Mouse (Mus musculus) kidney, embryonic 16.5 days (tissue): ENCODE results near the gene Zbed3. TPM values are rescaled to one million over a fixed set of nuclear protein-coding genes. Genes with fewer than 3 reads are reported as not detected.
"Not testable (repeated sequence)": the region's sequence is repeated elsewhere in the genome, so short reads cannot be mapped to it uniquely, and the experiment has no call there.

Experiments
- ATAC-seq: fragments of 200-750 bp; cut with Nextera tagmentation; 2 replicates; pipeline ENCODE4 v1.8.0; 2017; ENCODE audit warnings: moderate TSS enrichment; ENCODE audit not compliant: low FRiP score, low TSS enrichment
- H3K27ac ChIP-seq: fragments of 300-500 bp; sonication (generic); 2 replicates; pipeline ENCODE4 v1.5.1; 2014; ENCODE audit warnings: low read length
- H3K27me3 ChIP-seq: fragments of 300-500 bp; sonication (generic); 2 replicates; pipeline ENCODE4 v1.6.1; 2014; ENCODE audit warnings: low read length, control low read depth, mixed read lengths; ENCODE audit not compliant: insufficient read depth
- H3K36me3 ChIP-seq: fragments of 300-500 bp; sonication (generic); 2 replicates; pipeline ENCODE4 v1.6.1; 2014; ENCODE audit warnings: low read length, control low read depth, mixed read lengths; ENCODE audit not compliant: insufficient read depth
- H3K4me1 ChIP-seq: fragments of 300-500 bp; sonication (generic); 2 replicates; pipeline ENCODE4 v1.6.1; 2014; ENCODE audit warnings: low read length, control low read depth, mixed read lengths; ENCODE audit not compliant: insufficient read depth
- H3K4me2 ChIP-seq: fragments of 300-500 bp; sonication (generic); replicated peaks from 2 replicates; pipeline ENCODE4 v1.6.1; 2014; ENCODE audit warnings: low read depth, low read length
- H3K4me3 ChIP-seq: fragments of 300-500 bp; sonication (generic); 2 replicates; pipeline ENCODE4 v1.5.1; 2014; ENCODE audit warnings: mild to moderate bottlenecking, low read length
- H3K9ac ChIP-seq: fragments of 300-500 bp; sonication (generic); replicated peaks from 2 replicates; pipeline ENCODE4 v1.6.1; 2014; ENCODE audit warnings: low read length
- H3K9me3 ChIP-seq: fragments of 300-500 bp; sonication (generic); 2 replicates; pipeline ENCODE4 v1.6.1; 2016; ENCODE audit warnings: low read length, control low read depth
- WGBS: fragments of 180-500 bp; shearing (Covaris S2); extraction: QIAGEN DNeasy Blood & Tissue Kit; methylation state at CpG from one replicate; pipeline ENCODE4 v1.1.7; 2014; 5-methylcytosine and 5-hydroxymethylcytosine counted together
- polyA plus RNA-seq: library from polyadenylated mRNA; unstranded; fragments of >200 nt; fragmentation: Nextera tagmentation; extraction: Ambion mirVana; gene quantifications from 2 replicates; pipeline ENCODE4 v1.2.1, GENCODE M21; 2015

Zbed3 gene
- polyA plus RNA-seq, 1 experiment from 2014 or later: 77.8 TPM

GRCm38 (mm10) chr13:95363440-95363839 lies 40.0 kb downstream of the Zbed3 start:
- Histone ChIP-seq H3K27me3 (no peaks in the 10 kb centered on the region), H3K4me3 (no peak overlapping the region), H3K4me2 (no peak overlapping the region), H3K9me3 (no peaks in the 10 kb centered on the region), H3K9ac (no peak overlapping the region), H3K4me1 (no peaks in the 10 kb centered on the region), H3K27ac (no peak overlapping the region), H3K36me3 (peaks cover 63% of the 10 kb centered on the region)
- 93% methylated on average over 4 of the region's 4 CpGs for WGBS
- ATAC-seq: no peak

GRCm38 (mm10) chr13:95366356-95366755 lies 42.9 kb downstream of the Zbed3 start:
- no peak overlapping the region for H3K4me3 ChIP-seq
- no peaks in the 10 kb centered on the region for H3K27me3 ChIP-seq
- H3K4me1 ChIP-seq: no peaks in the 10 kb centered on the region
- H3K27ac ChIP-seq: no peak overlapping the region
- WGBS: 93% methylated on average over 8 of the region's 8 CpGs
- H3K9me3 ChIP-seq: no peaks in the 10 kb centered on the region
- ATAC-seq: no peak
- H3K4me2 ChIP-seq: no peak overlapping the region
- H3K36me3 ChIP-seq: peaks cover 67% of the 10 kb centered on the region
- no peak overlapping the region for H3K9ac ChIP-seq

- Histone ChIP-seq H3K36me3 (peaks cover 11% of the 10 kb centered on the region), H3K4me1 (peaks cover 11% of the 10 kb centered on the region)
These were observed 51.5 kb downstream of the Zbed3 start, which contains the start of gene Aggf1 for GRCm38 (mm10) chr13:95374701-95375553. Aggf1 (minus strand) TSS chr13:95375352.

GRCm38 (mm10) chr13:95375554-95375914 lies 52.1 kb downstream of the Zbed3 start:
- Histone ChIP-seq H3K9ac (peak overlapping the region; percentile 92), H3K27ac (peak overlapping the region; percentile 75), H3K4me2 (peak overlapping the region; percentile 59), H3K27me3 (no peaks in the 10 kb centered on the region), H3K4me1 (peaks cover 11% of the 10 kb centered on the region), H3K4me3 (peak overlapping the region; percentile 89), H3K9me3 (no peaks in the 10 kb centered on the region), H3K36me3 (peaks cover 5% of the 10 kb centered on the region; the same call in 1 of the 2 replicates)
- peak; percentile 25 for ATAC-seq
- WGBS: 24% methylated on average over 6 of the region's 6 CpGs

More at GRCm38 (mm10) chr13:95374701-95375553, 51.5 kb downstream of the Zbed3 start, which contains the start of gene Aggf1:
- Histone ChIP-seq H3K4me2 (peak within 1 kb of the TSS; percentile 70), H3K9ac (peak within 1 kb of the TSS; percentile 92), H3K27me3 (no peaks in the 10 kb centered on the region), H3K4me3 (peak within 1 kb of the TSS; percentile 89), H3K27ac (peak within 1 kb of the TSS; percentile 75), H3K9me3 (no peaks in the 10 kb centered on the region)
- WGBS: under 1% methylated on average over 86 of the region's 86 CpGs
- ATAC-seq: peak; percentile 97

GRCm38 (mm10) chr13:95376689-95377289 lies 53.4 kb downstream of the Zbed3 start:
- not testable (repeated sequence) for ATAC-seq
- 96% methylated on average over 11 of the region's 11 CpGs for WGBS

GRCm38 (mm10) chr13:95378696-95379095 lies 55.3 kb downstream of the Zbed3 start:
- no peak for ATAC-seq
- H3K27ac ChIP-seq: no peak overlapping the region
- H3K4me2 ChIP-seq: no peak overlapping the region
- no peaks in the 10 kb centered on the region for H3K36me3 ChIP-seq
- WGBS: 87% methylated on average over 3 of the region's 3 CpGs
- H3K4me1 ChIP-seq: peaks cover 6% of the 10 kb centered on the region
- no peak overlapping the region for H3K4me3 ChIP-seq
- no peak overlapping the region for H3K9ac ChIP-seq
- no peaks in the 10 kb centered on the region for H3K27me3 ChIP-seq
- no peaks in the 10 kb centered on the region for H3K9me3 ChIP-seq

More at GRCm38 (mm10) chr13:95376689-95377289, 53.4 kb downstream of the Zbed3 start:
- peaks cover 11% of the 10 kb centered on the region for H3K4me1 ChIP-seq
- not testable (repeated sequence) for H3K9ac ChIP-seq, H3K4me2 ChIP-seq, H3K9me3 ChIP-seq, H3K27ac ChIP-seq, H3K36me3 ChIP-seq, H3K27me3 ChIP-seq, H3K4me3 ChIP-seq

GRCm38 (mm10) chr13:95382418-95382817 lies 59.0 kb downstream of the Zbed3 start:
- no peak for ATAC-seq
- H3K9ac ChIP-seq: no peak overlapping the region
- no peak overlapping the region for H3K4me2 ChIP-seq
- no peaks in the 10 kb centered on the region for H3K36me3 ChIP-seq
- H3K9me3 ChIP-seq: no peaks in the 10 kb centered on the region
- no peak overlapping the region for H3K27ac ChIP-seq
- 51% methylated on average over 5 of the region's 5 CpGs for WGBS
- H3K4me1 ChIP-seq: no peaks in the 10 kb centered on the region
- no peak overlapping the region for H3K4me3 ChIP-seq
- H3K27me3 ChIP-seq: no peaks in the 10 kb centered on the region

Other genes starting within 250 kb of the Zbed3 start
- 12.4 and 14.4 TPM in 2 replicates for gene Pde8b, start 73.3 kb upstream of the Zbed3 start, polyA plus RNA-seq
- gene Aggf1, start 51.7 kb downstream of the Zbed3 start, polyA plus RNA-seq: 34.0 and 35.8 TPM in 2 replicates
- gene Crhbp, start 121.3 kb downstream of the Zbed3 start, polyA plus RNA-seq: 0.09 and 0.17 TPM in 2 replicates
- gene S100z, start 155.1 kb downstream of the Zbed3 start, polyA plus RNA-seq: not detected in 2 replicates
- gene F2rl1, start 201.6 kb downstream of the Zbed3 start, polyA plus RNA-seq: 11.1 and 11.6 TPM in 2 replicates